Mouse (Mus musculus) heart, embryonic 11.5 days (tissue): ENCODE measurements at regions not wholly inside any gene's neighbourhood (a gene's known extent, or its start where the extent isn't known, plus 50 kb on each side); places are given as distances from the start of the nearest gene placed in this dataset.

Experiments
- ATAC-seq: fragments of 200-750 bp; cut with Nextera tagmentation; replicated peaks from 2 replicates; pipeline ENCODE4 v1.8.0; 2017; ENCODE audit warnings: moderate library complexity; ENCODE audit not compliant: insufficient number of reproducible peaks, low FRiP score, low TSS enrichment
- H3K27ac ChIP-seq: fragments of 300-500 bp; sonication (generic); 2 replicates; pipeline ENCODE4 v1.5.1; 2014; ENCODE audit warnings: mild to moderate bottlenecking, low read depth, low read length
- H3K27me3 ChIP-seq: fragments of 300-500 bp; sonication (generic); 2 replicates; pipeline ENCODE4 v1.6.1; 2014; ENCODE audit warnings: mild to moderate bottlenecking, low read length, mixed read lengths; ENCODE audit not compliant: control insufficient read depth, insufficient read depth
- H3K36me3 ChIP-seq: fragments of 300-500 bp; sonication (generic); 2 replicates; pipeline ENCODE4 v1.6.1; 2014; ENCODE audit warnings: mild to moderate bottlenecking, low read length, moderate library complexity, mixed read lengths; ENCODE audit not compliant: control insufficient read depth, insufficient read depth
- H3K4me1 ChIP-seq: fragments of 300-500 bp; sonication (generic); 2 replicates; pipeline ENCODE4 v1.6.1; 2014; ENCODE audit warnings: low read length; ENCODE audit not compliant: control insufficient read depth, insufficient read depth
- H3K4me2 ChIP-seq: fragments of 300-500 bp; sonication (generic); 2 replicates; pipeline ENCODE4 v1.6.1; 2014; ENCODE audit warnings: mild to moderate bottlenecking, moderate library complexity
- H3K4me3 ChIP-seq: fragments of 300-500 bp; sonication (generic); 2 replicates; pipeline ENCODE4 v1.5.1; 2014; ENCODE audit warnings: low read depth, low read length
- H3K9ac ChIP-seq: fragments of 300-500 bp; sonication (generic); 2 replicates; pipeline ENCODE4 v1.6.1; 2014; ENCODE audit warnings: mild to moderate bottlenecking, low read depth, low read length, moderate library complexity
- H3K9me3 ChIP-seq: fragments of 300-500 bp; sonication (generic); replicated peaks from 2 replicates; pipeline ENCODE4 v1.6.1; 2016; ENCODE audit warnings: low read length; ENCODE audit not compliant: control insufficient read depth
- WGBS: fragments of 180-500 bp; shearing (Covaris S2); extraction: QIAGEN DNeasy Blood & Tissue Kit; methylation state at CpG from one replicate; pipeline ENCODE4 v1.1.7; 2014; ENCODE audit not compliant: insufficient replicate concordance; 5-methylcytosine and 5-hydroxymethylcytosine counted together

GRCm38 (mm10) chr13:42459892-42460291, 158.6 kb downstream of the Edn1 start:
- Histone ChIP-seq H3K36me3 (no peaks in the 10 kb centered on the region), H3K4me3 (no peak overlapping the region), H3K9me3 (no peaks in the 10 kb centered on the region), H3K4me2 (no peak overlapping the region), H3K27ac (no peak overlapping the region), H3K4me1 (no peaks in the 10 kb centered on the region), H3K9ac (no peak overlapping the region), H3K27me3 (no peaks in the 10 kb centered on the region)
- ATAC-seq: no peak
- 74% methylated on average over 3 of the region's 3 CpGs for WGBS

GRCm38 (mm10) chr13:42478825-42479224, 177.5 kb downstream of the Edn1 start:
- no peaks in the 10 kb centered on the region for H3K9me3 ChIP-seq
- WGBS: 79% methylated on average over 3 of the region's 3 CpGs
- no peak for ATAC-seq

GRCm38 (mm10) chr13:42490956-42491680, 189.3 kb upstream of the Phactr1 start:
- H3K4me2 ChIP-seq: no peak overlapping the region
- no peak overlapping the region for H3K9ac ChIP-seq
- no peak for ATAC-seq
- H3K36me3 ChIP-seq: no peaks in the 10 kb centered on the region
- no peaks in the 10 kb centered on the region for H3K9me3 ChIP-seq
- WGBS: 69% methylated on average over 4 of the region's 4 CpGs
- H3K27ac ChIP-seq: no peak overlapping the region
- H3K4me3 ChIP-seq: no peak overlapping the region
- no peaks in the 10 kb centered on the region for H3K4me1 ChIP-seq
- H3K27me3 ChIP-seq: no peaks in the 10 kb centered on the region

More at GRCm38 (mm10) chr13:42478825-42479224, 177.5 kb downstream of the Edn1 start:
- Histone ChIP-seq H3K36me3 (no peaks in the 10 kb centered on the region), H3K9ac (no peak overlapping the region), H3K4me2 (no peak overlapping the region), H3K4me3 (no peak overlapping the region), H3K27me3 (no peaks in the 10 kb centered on the region), H3K27ac (no peak overlapping the region), H3K4me1 (no peaks in the 10 kb centered on the region)

GRCm38 (mm10) chr13:42494371-42494770, 186.1 kb upstream of the Phactr1 start:
- no peak overlapping the region for H3K4me2 ChIP-seq
- H3K36me3 ChIP-seq: no peaks in the 10 kb centered on the region
- H3K27ac ChIP-seq: no peak overlapping the region
- H3K9ac ChIP-seq: no peak overlapping the region
- H3K4me1 ChIP-seq: no peaks in the 10 kb centered on the region
- WGBS: 68% methylated on average over 5 of the region's 5 CpGs
- no peak overlapping the region for H3K4me3 ChIP-seq
- H3K9me3 ChIP-seq: no peaks in the 10 kb centered on the region
- H3K27me3 ChIP-seq: no peaks in the 10 kb centered on the region
- no peak for ATAC-seq

GRCm38 (mm10) chr13:42498351-42498750, 182.1 kb upstream of the Phactr1 start:
- WGBS: 71% methylated on average over 4 of the region's 4 CpGs
- no peak for ATAC-seq

DNA sequence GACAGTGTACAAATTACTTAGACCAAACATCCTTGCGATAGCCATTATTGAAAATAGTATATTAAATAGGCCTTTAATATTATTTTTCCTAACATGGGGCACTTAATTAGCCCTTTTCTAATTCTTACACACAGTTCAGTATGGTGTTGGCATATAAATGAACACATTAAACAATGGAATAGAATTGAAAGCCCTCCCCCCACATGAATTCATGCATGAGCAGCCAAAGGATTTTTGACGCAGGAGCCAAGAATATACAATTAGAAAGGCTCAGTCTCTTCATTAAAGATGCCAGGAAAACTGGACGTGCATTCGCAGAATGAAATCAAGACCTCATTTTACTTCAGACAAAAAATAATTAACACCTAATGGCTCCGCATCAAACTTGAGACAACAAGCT, 172.9 kb upstream of the Phactr1 start:
- no peak overlapping the region for H3K4me2 ChIP-seq
- no peaks in the 10 kb centered on the region for H3K27me3 ChIP-seq
- no peak overlapping the region for H3K27ac ChIP-seq
- H3K9me3 ChIP-seq: no peaks in the 10 kb centered on the region
- H3K4me1 ChIP-seq: no peaks in the 10 kb centered on the region
- 93% methylated on average over 5 of the region's 5 CpGs for WGBS
- ATAC-seq: no peak
- no peak overlapping the region for H3K4me3 ChIP-seq
- no peaks in the 10 kb centered on the region for H3K36me3 ChIP-seq
- no peak overlapping the region for H3K9ac ChIP-seq

More at GRCm38 (mm10) chr13:42498351-42498750, 182.1 kb upstream of the Phactr1 start:
- Histone ChIP-seq H3K4me1 (no peaks in the 10 kb centered on the region), H3K9me3 (no peaks in the 10 kb centered on the region), H3K9ac (no peak overlapping the region), H3K27me3 (no peaks in the 10 kb centered on the region), H3K36me3 (no peaks in the 10 kb centered on the region), H3K4me3 (no peak overlapping the region), H3K27ac (no peak overlapping the region), H3K4me2 (no peak overlapping the region)

DNA sequence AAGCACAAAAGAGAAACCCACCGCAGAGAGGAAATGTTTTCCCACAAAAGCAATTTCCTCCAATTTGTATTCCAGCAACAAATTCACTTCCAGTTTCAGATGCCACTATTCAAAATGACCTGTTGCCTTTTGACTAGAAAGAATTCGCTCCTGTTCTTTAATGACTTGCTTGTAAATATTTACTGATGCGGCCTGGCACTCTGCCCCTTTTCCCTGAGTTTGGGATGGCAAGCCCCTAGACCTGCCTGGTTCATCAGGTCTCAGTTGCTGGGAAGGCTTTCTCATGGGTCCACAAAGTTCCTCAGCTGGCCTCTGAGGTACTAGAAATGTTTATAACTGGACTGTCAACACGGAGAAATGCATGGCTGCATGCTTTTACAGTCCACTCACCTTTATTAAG, 161.7 kb upstream of the Phactr1 start:
- Histone ChIP-seq H3K4me1 (no peaks in the 10 kb centered on the region), H3K27ac (no peak overlapping the region), H3K27me3 (no peaks in the 10 kb centered on the region), H3K9ac (no peak overlapping the region), H3K4me2 (no peak overlapping the region), H3K36me3 (no peaks in the 10 kb centered on the region), H3K9me3 (no peaks in the 10 kb centered on the region), H3K4me3 (no peak overlapping the region)
- 63% methylated on average over 4 of the region's 4 CpGs for WGBS
- no peak for ATAC-seq

DNA sequence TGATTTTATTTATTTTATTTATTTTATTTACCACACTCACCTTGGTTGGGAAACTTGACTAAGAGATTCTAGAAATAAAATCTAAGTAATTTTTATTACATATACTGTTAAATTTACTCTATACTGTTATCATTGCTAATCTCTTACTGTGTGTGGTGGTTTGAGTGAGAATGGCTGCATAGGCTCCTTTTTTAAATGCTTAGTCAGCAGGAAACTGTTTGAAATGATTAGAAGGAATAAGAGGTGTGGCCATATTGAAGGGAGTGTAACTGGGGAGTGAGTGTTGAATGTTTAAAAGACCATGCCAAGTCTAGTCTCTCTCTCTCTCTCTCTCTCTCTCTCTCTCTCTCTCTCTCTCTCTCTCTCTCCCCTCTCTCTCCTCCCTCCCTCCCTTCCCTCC, 157.9 kb upstream of the Phactr1 start:
- Histone ChIP-seq H3K4me2 (no peak overlapping the region), H3K27me3 (no peaks in the 10 kb centered on the region), H3K4me1 (peaks cover 10% of the 10 kb centered on the region), H3K36me3 (no peaks in the 10 kb centered on the region), H3K27ac (no peak overlapping the region), H3K9me3 (no peaks in the 10 kb centered on the region), H3K9ac (no peak overlapping the region), H3K4me3 (no peak overlapping the region)
- no peak for ATAC-seq

GRCm38 (mm10) chr13:42526163-42526562, 154.3 kb upstream of the Phactr1 start:
- H3K27me3 ChIP-seq: no peaks in the 10 kb centered on the region
- H3K4me1 ChIP-seq: peaks cover 10% of the 10 kb centered on the region
- H3K9me3 ChIP-seq: no peaks in the 10 kb centered on the region
- H3K27ac ChIP-seq: peak overlapping the region; percentile 85
- no peaks in the 10 kb centered on the region for H3K36me3 ChIP-seq
- no peak overlapping the region for H3K4me3 ChIP-seq
- peak overlapping the region; percentile 7 for H3K4me2 ChIP-seq
- H3K9ac ChIP-seq: no peak overlapping the region
- WGBS: 13% methylated on average over 4 of the region's 4 CpGs
- ATAC-seq: no peak
